Mouse (Mus musculus) CH12.LX (cell line): ENCODE results near the gene Abtb1. TPM values are rescaled to one million over a fixed set of nuclear protein-coding genes. Genes with fewer than 3 reads are reported as not detected.

Experiments used
- DNase-seq: peaks from one replicate; pipeline ENCODE4 v3.0.0-alpha.2; 2013; ENCODE audit errors: extremely low read depth
- H3K27ac ChIP-seq: 2 replicates; pipeline ENCODE4 v1.5.1; 2012; ENCODE audit warnings: low read depth, mild to moderate bottlenecking, control low read depth, moderate library complexity; ENCODE audit not compliant: insufficient read depth
- H3K27me3 ChIP-seq: replicated peaks from 2 replicates; pipeline ENCODE3; 2012; ENCODE audit warnings: inconsistent platforms
- H3K36me3 ChIP-seq, 2 experiments: replicated peaks in 1 of 2; 2 replicates each; pipeline versions ENCODE3 to v1.6.1; 2012; ENCODE audit warnings: inconsistent platforms in 1 of 2, low read length in 1 of 2, mild to moderate bottlenecking in 1 of 2, mixed read lengths in 1 of 2, moderate library complexity in 1 of 2; ENCODE audit not compliant: control insufficient read depth in 1 of 2, insufficient read depth in 1 of 2
- H3K4me1 ChIP-seq, 2 experiments: 2 replicates each; pipeline ENCODE4 v1.6.1; 2012; ENCODE audit warnings: inconsistent platforms in 1 of 2, moderate library complexity in 1 of 2; ENCODE audit not compliant: insufficient read depth in 2 of 2, control insufficient read depth in 1 of 2
- H3K4me2 ChIP-seq: 2 replicates; pipeline ENCODE4 v1.6.1; 2012; ENCODE audit warnings: low read depth, mild to moderate bottlenecking, control low read depth; ENCODE audit not compliant: poor library complexity, insufficient read depth, severe bottlenecking
- H3K4me3 ChIP-seq, 3 experiments: fragments of 150-350 bp in 1 of 3; sonication (generic) in 1 of 3; replicated peaks in 1 of 3; 2 replicates each; pipeline versions ENCODE3 to v1.5.1; 2011 to 2012; ENCODE audit warnings: low read depth in 2 of 3, low read length in 2 of 3, mild to moderate bottlenecking in 2 of 3, moderate library complexity in 2 of 3, control low read depth in 1 of 3, improper control_type of control experiment in 1 of 3, inconsistent platforms in 1 of 3, mixed read lengths in 1 of 3; ENCODE audit not compliant: poor library complexity in 1 of 3
- H3K79me2 ChIP-seq: replicated peaks from 2 replicates; pipeline ENCODE4 v1.6.1; 2012; ENCODE audit warnings: mild to moderate bottlenecking, moderate library complexity; ENCODE audit not compliant: control insufficient read depth, poor library complexity, insufficient read depth, severe bottlenecking; ENCODE audit errors: extremely low read depth
- H3K9ac ChIP-seq: 2 replicates; pipeline ENCODE4 v1.6.1; 2012; ENCODE audit warnings: low read depth, mild to moderate bottlenecking, control low read depth, moderate library complexity; ENCODE audit not compliant: insufficient read depth
- H3K9me3 ChIP-seq: replicated peaks from 2 replicates; pipeline ENCODE3; 2012; ENCODE audit warnings: low read length, inconsistent platforms, mixed read lengths
- ELF1 ChIP-seq: IDR thresholded peaks from 2 replicates; pipeline ENCODE4 v1.6.1; 2014; ENCODE audit warnings: low read depth, mild to moderate bottlenecking, inconsistent platforms, low read length, improper control_type of control experiment
- ETS1 ChIP-seq: conservative IDR thresholded peaks from 2 replicates; pipeline ENCODE4 v1.6.1; 2012; ENCODE audit warnings: low read depth, mild to moderate bottlenecking, inconsistent platforms, low read length, improper control_type of control experiment, moderate library complexity
- HCFC1 ChIP-seq: IDR thresholded peaks from 2 replicates; pipeline ENCODE4 v1.6.1; 2012; ENCODE audit warnings: low read depth, mild to moderate bottlenecking, inconsistent platforms, low read length, improper control_type of control experiment
- IRF4 ChIP-seq: IDR thresholded peaks from 2 replicates; pipeline ENCODE4 v1.6.1; 2014; ENCODE audit warnings: low read depth, mild to moderate bottlenecking, inconsistent platforms, low read length, improper control_type of control experiment
- MYC ChIP-seq: IDR thresholded peaks from 2 replicates; pipeline ENCODE4 v1.6.1; 2011; ENCODE audit warnings: low read depth, mild to moderate bottlenecking, improper control_type of control experiment, low read length
- NELFE ChIP-seq: IDR thresholded peaks from 2 replicates; pipeline ENCODE4 v1.6.1; 2011; ENCODE audit warnings: low read depth, low read length, improper control_type of control experiment
- NRF1 ChIP-seq: IDR thresholded peaks from 2 replicates; pipeline ENCODE4 v1.6.1; 2014; ENCODE audit warnings: low read depth, mild to moderate bottlenecking, inconsistent platforms, low read length, improper control_type of control experiment, moderate library complexity
- PAX5 ChIP-seq: IDR thresholded peaks from 2 replicates; pipeline ENCODE4 v1.6.1; 2012; ENCODE audit warnings: low read length, inconsistent platforms, mixed read lengths
- POLR2AphosphoS2 ChIP-seq: IDR thresholded peaks from 2 replicates; pipeline ENCODE4 v1.6.1; 2011; ENCODE audit warnings: low read depth, low read length, improper control_type of control experiment
- RAD21 ChIP-seq: IDR thresholded peaks from 2 replicates; pipeline ENCODE4 v1.6.1; 2011; ENCODE audit warnings: low read depth, mild to moderate bottlenecking, low read length, improper control_type of control experiment, moderate library complexity
- SIN3A ChIP-seq: IDR thresholded peaks from 2 replicates; pipeline ENCODE4 v1.6.1; 2012; ENCODE audit warnings: low read length, improper control_type of control experiment, inconsistent platforms
- TBP ChIP-seq: conservative IDR thresholded peaks from 2 replicates; pipeline ENCODE4 v1.6.1; 2011; ENCODE audit warnings: low read depth, low read length, improper control_type of control experiment
- UBTF ChIP-seq: IDR thresholded peaks from 2 replicates; pipeline ENCODE4 v1.6.1; 2012; ENCODE audit warnings: low read depth, mild to moderate bottlenecking, inconsistent platforms, low read length, improper control_type of control experiment, moderate library complexity
- ZC3H11A ChIP-seq: IDR thresholded peaks from 2 replicates; pipeline ENCODE4 v1.6.1; 2012; ENCODE audit warnings: low read depth, mild to moderate bottlenecking, inconsistent platforms, low read length, improper control_type of control experiment
- ZKSCAN1 ChIP-seq: IDR thresholded peaks from 2 replicates; pipeline ENCODE4 v1.6.1; 2012; ENCODE audit warnings: low read depth, inconsistent platforms, low read length, improper control_type of control experiment, borderline replicate concordance
- dilution Hi-C: fragments of 300-500 bp; cut with MboI; formaldehyde crosslinking; loops from 2 replicates; pipeline ENCODE4 v1.14.3; 2020; ENCODE audit warnings: low sequenced_read_pairs; ENCODE audit not compliant: extremely low pct_unique_long_range_greater_than_20kb, extremely low pct_ligation_motif_present
- in situ Hi-C: fragments of 300-500 bp; cut with MboI; formaldehyde crosslinking; loops from 3 replicates; pipeline ENCODE4 v1.14.3; 2019; ENCODE audit warnings: low sequenced_read_pairs, low pct_ligation_motif_present, low pct_unique_long_range_greater_than_20kb, mixed read lengths
- polyA plus RNA-seq: library from polyadenylated mRNA; unstranded; fragments of >175 nt; gene quantifications from 2 replicates; pipeline ENCODE4 v1.2.1, GENCODE M21; 2012; ENCODE audit warnings: low read depth; ENCODE audit not compliant: insufficient read length
- total RNA-seq, 2 experiments: library from RNA; depleted of rRNA; stranded (reverse); fragments of 300-350 nt in 1 of 2; fragments of >200 nt in 1 of 2; gene quantifications; 2 replicates each; pipeline ENCODE4 v1.2.3; 2012 to 2014

Gene Abtb1
- total and polyA plus RNA-seq, 3 experiments, result 13.0 to 20.8 (median 18.4) TPM

DNA sequence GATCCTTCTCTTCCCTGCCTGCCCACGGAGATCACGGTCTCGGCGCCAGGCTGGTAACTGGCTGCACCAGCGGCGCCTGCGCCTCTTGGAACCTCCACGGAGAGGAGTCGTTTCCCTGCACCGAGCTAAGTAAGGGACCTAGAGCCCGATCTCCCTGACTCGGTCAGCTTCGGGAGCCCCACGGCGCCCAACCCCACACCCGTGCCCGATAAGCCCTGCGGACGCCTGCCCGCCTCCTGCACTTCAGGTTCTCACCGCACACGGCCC is 337 bp downstream of the Abtb1 start (continued):
- no peak for TF ChIP-seq ZC3H11A
- TF ChIP-seq UBTF, result no peak

DNA sequence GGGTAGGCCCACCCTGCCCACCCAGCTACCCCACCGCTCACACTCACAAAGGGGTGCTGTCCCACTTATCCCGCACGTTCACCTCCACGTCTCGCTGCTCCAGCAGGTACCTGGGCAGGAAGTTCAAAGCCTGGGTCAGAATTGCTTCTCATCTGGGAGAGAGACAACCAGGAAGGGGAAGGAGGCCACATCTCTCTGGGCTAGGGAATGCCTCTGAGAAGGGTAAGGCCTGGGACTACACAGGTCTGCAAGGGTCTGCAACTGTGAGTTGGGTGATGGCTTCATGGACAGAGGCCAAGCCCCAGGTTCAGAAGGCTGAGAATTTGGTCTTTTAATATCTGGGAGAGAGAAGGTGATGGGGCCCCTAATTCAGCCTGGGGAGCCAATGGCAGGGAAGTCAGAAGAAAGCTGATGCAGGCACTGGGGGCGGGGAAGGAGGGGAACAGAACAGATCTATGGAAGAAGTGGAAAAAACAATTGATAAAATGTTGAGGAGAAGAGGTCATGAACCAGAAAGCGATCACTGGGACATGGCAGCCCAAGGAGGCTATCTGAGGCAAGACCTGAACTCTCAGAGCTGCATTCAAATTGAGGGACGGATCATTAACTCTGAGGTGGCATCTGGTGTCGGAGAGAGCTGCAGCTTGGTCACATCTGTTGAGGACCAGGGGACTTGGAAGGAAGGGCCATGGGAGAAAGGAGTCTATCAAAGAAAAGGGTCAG is 832 bp downstream of the Abtb1 start:
- Histone ChIP-seq H3K27ac (peak overlapping the region; percentile 33), H3K79me2 (peaks cover 2% of the 10 kb centered on the region; the same call in 1 of the 2 replicates), H3K4me3 (peak overlapping the region; percentile 90 to 97 (median 92)), H3K4me2 (peak overlapping the region; percentile 90), H3K4me1 (peaks cover 17 to 29% of the 10 kb centered on the region in 2 experiments), H3K27me3 (peaks cover 3% of the 10 kb centered on the region)
- TF ChIP-seq RAD21 (no peak), TBP (no peak), NELFE (no peak), HCFC1 (no peak), POLR2AphosphoS2 (no peak), ELF1 (no peak), IRF4 (no peak), MYC (no peak), NRF1 (no peak), SIN3A (no peak), PAX5 (no peak)
- TF ChIP-seq, all 38 proteins: peak for 0
- Histone ChIP-seq H3K9me3 (no peaks in the 10 kb centered on the region), H3K9ac (peak overlapping the region; percentile 74), H3K36me3 (peaks cover 27 to 43% of the 10 kb centered on the region in 2 experiments)
- DNase-seq, result no peak
- dilution Hi-C loops (no loop called here), in situ Hi-C loops (no loop called here)

- Histone ChIP-seq H3K27ac (no peak overlapping the region), H3K79me2 (peaks cover 2% of the 10 kb centered on the region; the same call in 1 of the 2 replicates), H3K4me3 (no peak overlapping the region), H3K4me2 (no peak overlapping the region), H3K9me3 (no peaks in the 10 kb centered on the region), H3K9ac (no peak overlapping the region), H3K27me3 (peaks cover 3% of the 10 kb centered on the region), H3K36me3 (peaks cover 33 to 50% of the 10 kb centered on the region in 2 experiments), H3K4me1 (peaks cover 21 to 34% of the 10 kb centered on the region in 2 experiments)
- dilution Hi-C loops, result no loop called here
- no peak for DNase-seq
- in situ Hi-C loops, result no loop called here
- TF ChIP-seq PAX5, result no peak
- TF ChIP-seq ZC3H11A, result no peak
- TF ChIP-seq ETS1, result no peak
- no peak for TF ChIP-seq ZKSCAN1
These were observed 1.6 kb downstream of the Abtb1 start for GRCm38 (mm10) chr6:88840211-88840610.
